Mouse (Mus musculus) cerebellum, adult 9-11 months (tissue): ENCODE measurements around the gene Megf8.
"Not testable (repeated sequence)": the region's sequence is repeated elsewhere in the genome, so short reads cannot be mapped to it uniquely, and the experiment has no call there.

Experiments
- DNase-seq: peaks from one replicate; pipeline ENCODE4 v3.0.0; 2022

The Megf8 gene

GRCm38 (mm10) chr7:25385259-25385658 lies 68.3 kb downstream of the Megf8 start:
- DNase-seq = peak; percentile 38

- DNase-seq = peak; percentile 89
Measured at GRCm38 (mm10) chr7:25385850-25386555, 69.0 kb downstream of the Megf8 start.

- peak; percentile 30 for DNase-seq
Measured at GRCm38 (mm10) chr7:25387811-25388440, 71.0 kb downstream of the Megf8 start.

- DNase-seq = no peak
Measured at GRCm38 (mm10) chr7:25388916-25389315, 72.0 kb downstream of the Megf8 start.

GRCm38 (mm10) chr7:25390054-25390770 lies 73.2 kb downstream of the Megf8 start:
- DNase-seq = peak; percentile 57

GRCm38 (mm10) chr7:25390986-25391385 lies 74.0 kb downstream of the Megf8 start:
- no peak for DNase-seq

- peak; percentile 21 for DNase-seq
Measured at GRCm38 (mm10) chr7:25391856-25392453, 75.0 kb downstream of the Megf8 start.

- DNase-seq = peak; percentile 23
Measured at GRCm38 (mm10) chr7:25392851-25393250, 75.9 kb downstream of the Megf8 start.

GRCm38 (mm10) chr7:25393451-25394210 lies 76.7 kb downstream of the Megf8 start:
- peak; percentile 34 for DNase-seq

GRCm38 (mm10) chr7:25394754-25395153 lies 77.8 kb downstream of the Megf8 start:
- DNase-seq = peak; percentile 24

- no peak for DNase-seq
Measured at GRCm38 (mm10) chr7:25395186-25395557, 78.2 kb downstream of the Megf8 start.

GRCm38 (mm10) chr7:25395558-25396521 lies 78.9 kb downstream of the Megf8 start:
- peak; percentile 96 for DNase-seq

- DNase-seq = no peak
Measured at GRCm38 (mm10) chr7:25396621-25397020, 79.7 kb downstream of the Megf8 start.

- no peak for DNase-seq
Measured at GRCm38 (mm10) chr7:25398610-25399009, 81.6 kb downstream of the Megf8 start, which contains the start of gene Lipe. Lipe (minus strand) TSS chr7:25398710.

GRCm38 (mm10) chr7:25399028-25399427 lies 82.1 kb downstream of the Megf8 start:
- not testable (repeated sequence) for DNase-seq

- DNase-seq = no peak
Measured at GRCm38 (mm10) chr7:25401551-25401950, 84.6 kb downstream of the Megf8 start.

GRCm38 (mm10) chr7:25401986-25402385 lies 85.0 kb downstream of the Megf8 start:
- no peak for DNase-seq

- peak; percentile 46 for DNase-seq
Measured at GRCm38 (mm10) chr7:25402671-25403101, 85.7 kb downstream of the Megf8 start.

- DNase-seq = no peak
Measured at GRCm38 (mm10) chr7:25406468-25406867, 89.5 kb downstream of the Megf8 start.

GRCm38 (mm10) chr7:25409114-25409760 lies 92.3 kb downstream of the Megf8 start:
- no peak for DNase-seq
